Mouse (Mus musculus) left cerebral cortex, postnatal 14 days (tissue): ENCODE data around the gene Hexdc. TPM values are rescaled to one million over a fixed set of nuclear protein-coding genes. Genes with fewer than 3 reads are reported as not detected.

Source experiments
- DNase-seq, 2 experiments: peaks; one replicate each; pipeline ENCODE4 v3.0.0; 2021 to 2022; ENCODE audit warnings: low spot score in 2 of 2, mixed read lengths in 1 of 2
- intact Hi-C: fragments of 180-260 bp; cut with DNase I; formaldehyde crosslinking; loops from one replicate; pipeline ENCODE4 v1.15.1; 2025
- total RNA-seq, 2 experiments: library from RNA; stranded (reverse); gene quantifications; 2 replicates each; pipeline ENCODE4 v1.2.3; 2021

Hexdc gene
- total RNA-seq, 2 experiments from 2014 or later = 30.6 to 32.4 TPM

- intact Hi-C loops = no loop called here
- DNase-seq = no peak
Observed at GRCm38 (mm10) chr11:121220771-121221170, 16.5 kb downstream of the Hexdc start.

GRCm38 (mm10) chr11:121221321-121222010 is 17.2 kb downstream of the Hexdc start:
- no peak for DNase-seq
- intact Hi-C loops = no loop called here

- no peak for DNase-seq
- intact Hi-C loops = no loop called here
Observed at GRCm38 (mm10) chr11:121228129-121229017, 24.1 kb downstream of the Hexdc start.

GRCm38 (mm10) chr11:121229018-121229439 is 24.8 kb downstream of the Hexdc start, which contains the start of gene Cybc1:
Gene Cybc1, minus strand, starts transcription at chr11:121229322.
- intact Hi-C loops = no loop called here
- DNase-seq = peak; percentile 50 to 60

- intact Hi-C loops = no loop called here
- DNase-seq = no peak
Observed at GRCm38 (mm10) chr11:121231191-121231590, 27.0 kb downstream of the Hexdc start.

GRCm38 (mm10) chr11:121231628-121232291 is 27.5 kb downstream of the Hexdc start:
- intact Hi-C loops = no loop called here
- DNase-seq = peak; percentile 27 to 72

GRCm38 (mm10) chr11:121232706-121233105 is 28.5 kb downstream of the Hexdc start:
- no peak for DNase-seq
- intact Hi-C loops = no loop called here

- peak; percentile 30 to 52 for DNase-seq
- intact Hi-C loops = no loop called here
Observed at GRCm38 (mm10) chr11:121235475-121236238, 31.4 kb downstream of the Hexdc start.

- intact Hi-C loops = no loop called here
Observed at GRCm38 (mm10) chr11:121236564-121237344, 32.5 kb downstream of the Hexdc start, which contains the start of gene Narf. Gene Narf, plus strand, starts transcription at chr11:121237253.

GRCm38 (mm10) chr11:121237345-121238128 is 33.3 kb downstream of the Hexdc start:
- peak in 1 of 2 experiments; percentile 59 for DNase-seq

More at GRCm38 (mm10) chr11:121236564-121237344, 32.5 kb downstream of the Hexdc start, which contains the start of gene Narf:
- peak; percentile 99 to 100 for DNase-seq

GRCm38 (mm10) chr11:121239669-121240068 is 35.4 kb downstream of the Hexdc start:
- no peak for DNase-seq
- intact Hi-C loops = no loop called here

More at GRCm38 (mm10) chr11:121237345-121238128, 33.3 kb downstream of the Hexdc start:
- intact Hi-C loops = no loop called here

- intact Hi-C loops = no loop called here
- no peak for DNase-seq
Observed at GRCm38 (mm10) chr11:121250196-121250595, 46.0 kb downstream of the Hexdc start.

- peak; percentile 92 to 94 for DNase-seq
- intact Hi-C loops = no loop called here
Observed at GRCm38 (mm10) chr11:121259160-121260100, 55.2 kb downstream of the Hexdc start, which contains the start of gene Foxk2. Gene Foxk2, plus strand, starts transcription at chr11:121259990.

GRCm38 (mm10) chr11:121260211-121260906 is 56.1 kb downstream of the Hexdc start:
- intact Hi-C loops = no loop called here
- peak; percentile 24 to 33 for DNase-seq

GRCm38 (mm10) chr11:121261074-121261473 is 56.8 kb downstream of the Hexdc start:
- intact Hi-C loops = no loop called here
- DNase-seq = no peak
